Mouse (Mus musculus) liver, adult (tissue): Measurements from ENCODE around the gene Nrcam.

Experiments used
- GATA4 ChIP-seq: IDR thresholded peaks from 2 replicates; pipeline ENCODE4 v1.6.1; 2014; ENCODE audit warnings: mild to moderate bottlenecking, low read length; ENCODE audit not compliant: insufficient replicate concordance

Gene Nrcam

GRCm38 (mm10) chr12:44451742-44452141 is 123.1 kb downstream of the Nrcam start:
- TF ChIP-seq GATA4, result no peak

GRCm38 (mm10) chr12:44453791-44454190 is 125.1 kb downstream of the Nrcam start:
- TF ChIP-seq GATA4, result no peak

GRCm38 (mm10) chr12:44457961-44458360 is 129.3 kb downstream of the Nrcam start:
- no peak for TF ChIP-seq GATA4

- no peak for TF ChIP-seq GATA4
Observed at GRCm38 (mm10) chr12:44462436-44462835, 133.8 kb downstream of the Nrcam start.

- no peak for TF ChIP-seq GATA4
Observed at GRCm38 (mm10) chr12:44462976-44463375, 134.3 kb downstream of the Nrcam start.

- no peak for TF ChIP-seq GATA4
Observed at GRCm38 (mm10) chr12:44471073-44471472, 142.4 kb downstream of the Nrcam start.

GRCm38 (mm10) chr12:44475355-44475754 is 146.7 kb downstream of the Nrcam start:
- TF ChIP-seq GATA4, result no peak

GRCm38 (mm10) chr12:44479260-44480030 is 150.8 kb downstream of the Nrcam start:
- no peak for TF ChIP-seq GATA4

- no peak for TF ChIP-seq GATA4
Observed at GRCm38 (mm10) chr12:44480031-44480419, 151.3 kb downstream of the Nrcam start.

GRCm38 (mm10) chr12:44481415-44481814 is 152.7 kb downstream of the Nrcam start:
- TF ChIP-seq GATA4, result no peak

GRCm38 (mm10) chr12:44492759-44493479 is 164.2 kb downstream of the Nrcam start:
- TF ChIP-seq GATA4, result no peak

- no peak for TF ChIP-seq GATA4
Observed at GRCm38 (mm10) chr12:44497762-44498161, 169.1 kb downstream of the Nrcam start.

GRCm38 (mm10) chr12:44498872-44499271 is 170.2 kb downstream of the Nrcam start:
- TF ChIP-seq GATA4, result no peak

- TF ChIP-seq GATA4, result no peak
Observed at GRCm38 (mm10) chr12:44501807-44502487, 173.3 kb downstream of the Nrcam start.

GRCm38 (mm10) chr12:44503737-44504136 is 175.1 kb downstream of the Nrcam start:
- TF ChIP-seq GATA4, result no peak

- TF ChIP-seq GATA4, result no peak
Observed at GRCm38 (mm10) chr12:44508635-44509034, 179.9 kb downstream of the Nrcam start.
